Mouse (Mus musculus) heart, adult 2 months (tissue): ENCODE measurements at regions not wholly inside any gene's neighbourhood (a gene's known extent, or its start where the extent isn't known, plus 50 kb on each side); places are given as distances from the start of the nearest gene placed in this dataset.

Experiments
- CTCF ChIP-seq: fragments of 200-600 bp; IDR thresholded peaks from 2 replicates; pipeline ENCODE4 v1.8.1; 2022; ENCODE audit warnings: antibody characterized with exemption, mild to moderate bottlenecking, moderate library complexity
- EP300 ChIP-seq: fragments of 200-500 bp; IDR thresholded peaks from 2 replicates; pipeline ENCODE4 v1.6.1; 2011; ENCODE audit warnings: low read depth, low read length, control low read depth; ENCODE audit not compliant: insufficient read depth
- POLR2A ChIP-seq: fragments of 200-500 bp; IDR thresholded peaks from 2 replicates; pipeline ENCODE4 v1.6.1; 2011; ENCODE audit warnings: mild to moderate bottlenecking, low read depth, low read length, control low read depth; ENCODE audit not compliant: insufficient read depth

- TF ChIP-seq CTCF (no peak), POLR2A (no peak), EP300 (no peak)
Measured at GRCm38 (mm10) chr5:133788006-133788405, 311.5 kb upstream of the Castor2 start.
